Mouse (Mus musculus): ENCODE measurements around the gene Cd27. TPM values are rescaled to one million over a fixed set of nuclear protein-coding genes. Genes with fewer than 3 reads are reported as not detected.

Cd27 gene
- polyA plus RNA-seq, 1 experiment from 2014 or later = 1.2 TPM

- no peaks in the 10 kb centered on the region for H3K36me3 ChIP-seq (ENCODE audit: control insufficient read depth, insufficient read depth, low read length)
- no peak overlapping the region for H3K4me2 ChIP-seq (replicated peaks; ENCODE audit: low read depth, low read length)
- no peak overlapping the region for H3K9ac ChIP-seq (ENCODE audit: low read depth, low read length)
- DNase-seq (ENCODE audit: low spot score) (no peak), ATAC-seq (ENCODE audit: low FRiP score) (no peak)
- peaks cover 3% of the 10 kb centered on the region; the same call in 1 of the 2 replicates for H3K4me1 ChIP-seq (replicated peaks; ENCODE audit: control insufficient read depth, insufficient read depth, low read length)
- H3K27me3 ChIP-seq (ENCODE audit: control insufficient read depth, insufficient read depth, low read length) = no peaks in the 10 kb centered on the region
- no peaks in the 10 kb centered on the region for H3K9me3 ChIP-seq (ENCODE audit: control insufficient read depth, low read length)
- 60% methylated on average over 9 of the region's 9 CpGs for WGBS
- no peak overlapping the region for H3K4me3 ChIP-seq (ENCODE audit: low read depth, low read length)
- H3K27ac ChIP-seq (ENCODE audit: low read depth, low read length) = no peak overlapping the region
Measured at GRCm38 (mm10) chr6:125230571-125230970, 6.2 kb downstream of the Cd27 start.

GRCm38 (mm10) chr6:125225518-125226115 is 11.2 kb downstream of the Cd27 start:
- Histone ChIP-seq H3K27me3 (ENCODE audit: control insufficient read depth, insufficient read depth, low read length) (no peaks in the 10 kb centered on the region), H3K4me2 (replicated peaks; ENCODE audit: low read depth, low read length) (no peak overlapping the region), H3K4me3 (ENCODE audit: low read depth, low read length) (no peak overlapping the region), H3K9me3 (ENCODE audit: control insufficient read depth, low read length) (no peaks in the 10 kb centered on the region), H3K36me3 (ENCODE audit: control insufficient read depth, insufficient read depth, low read length) (no peaks in the 10 kb centered on the region), H3K9ac (ENCODE audit: low read depth, low read length) (no peak overlapping the region), H3K4me1 (replicated peaks; ENCODE audit: control insufficient read depth, insufficient read depth, low read length) (no peaks in the 10 kb centered on the region), H3K27ac (ENCODE audit: low read depth, low read length) (no peak overlapping the region)
- DNase-seq (ENCODE audit: low spot score) (no peak), ATAC-seq (ENCODE audit: low FRiP score) (no peak)
- 83% methylated on average over 5 of the region's 5 CpGs for WGBS

- Histone ChIP-seq H3K27ac (ENCODE audit: low read depth, low read length) (no peak overlapping the region), H3K27me3 (ENCODE audit: control insufficient read depth, insufficient read depth, low read length) (no peaks in the 10 kb centered on the region), H3K4me1 (replicated peaks; ENCODE audit: control insufficient read depth, insufficient read depth, low read length) (no peaks in the 10 kb centered on the region), H3K4me2 (replicated peaks; ENCODE audit: low read depth, low read length) (no peak overlapping the region), H3K4me3 (ENCODE audit: low read depth, low read length) (no peak overlapping the region), H3K9me3 (ENCODE audit: control insufficient read depth, low read length) (no peaks in the 10 kb centered on the region), H3K9ac (ENCODE audit: low read depth, low read length) (no peak overlapping the region), H3K36me3 (ENCODE audit: control insufficient read depth, insufficient read depth, low read length) (no peaks in the 10 kb centered on the region)
- DNase-seq (ENCODE audit: low spot score) = no peak
- 84% methylated on average over 3 of the region's 3 CpGs for WGBS
- ATAC-seq (ENCODE audit: low FRiP score) = no peak
Measured at GRCm38 (mm10) chr6:125222577-125222976, 14.2 kb downstream of the Cd27 start.

DNA sequence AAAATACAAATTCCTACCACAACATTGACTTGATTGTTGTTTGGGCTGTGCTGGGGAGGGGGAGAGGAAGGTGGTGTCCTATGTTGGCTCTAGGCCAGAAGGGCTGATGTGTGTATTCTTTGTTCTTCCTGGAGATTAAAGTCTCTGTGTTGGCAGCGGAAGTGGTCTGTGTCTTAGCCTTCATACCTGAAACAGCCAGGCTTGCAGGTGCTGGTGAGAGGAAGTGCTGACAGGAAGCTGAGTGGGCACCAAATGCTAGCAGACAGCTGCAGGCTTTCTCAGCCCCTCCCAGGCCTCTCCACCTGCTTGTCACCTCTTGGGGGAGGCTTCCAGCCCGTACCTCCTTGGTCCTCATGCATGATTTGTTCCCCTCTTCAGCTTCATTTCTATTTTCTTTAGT is 14.7 kb downstream of the Cd27 start:
- Histone ChIP-seq H3K4me1 (replicated peaks; ENCODE audit: control insufficient read depth, insufficient read depth, low read length) (no peaks in the 10 kb centered on the region), H3K27me3 (ENCODE audit: control insufficient read depth, insufficient read depth, low read length) (no peaks in the 10 kb centered on the region), H3K4me2 (replicated peaks; ENCODE audit: low read depth, low read length) (no peak overlapping the region), H3K36me3 (ENCODE audit: control insufficient read depth, insufficient read depth, low read length) (no peaks in the 10 kb centered on the region), H3K9me3 (ENCODE audit: control insufficient read depth, low read length) (no peaks in the 10 kb centered on the region), H3K9ac (ENCODE audit: low read depth, low read length) (no peak overlapping the region), H3K27ac (ENCODE audit: low read depth, low read length) (no peak overlapping the region), H3K4me3 (ENCODE audit: low read depth, low read length) (no peak overlapping the region)
- ATAC-seq (ENCODE audit: low FRiP score) (no peak), DNase-seq (ENCODE audit: low spot score) (no peak)
- WGBS = 74% methylated on average over 2 of the region's 2 CpGs

DNA sequence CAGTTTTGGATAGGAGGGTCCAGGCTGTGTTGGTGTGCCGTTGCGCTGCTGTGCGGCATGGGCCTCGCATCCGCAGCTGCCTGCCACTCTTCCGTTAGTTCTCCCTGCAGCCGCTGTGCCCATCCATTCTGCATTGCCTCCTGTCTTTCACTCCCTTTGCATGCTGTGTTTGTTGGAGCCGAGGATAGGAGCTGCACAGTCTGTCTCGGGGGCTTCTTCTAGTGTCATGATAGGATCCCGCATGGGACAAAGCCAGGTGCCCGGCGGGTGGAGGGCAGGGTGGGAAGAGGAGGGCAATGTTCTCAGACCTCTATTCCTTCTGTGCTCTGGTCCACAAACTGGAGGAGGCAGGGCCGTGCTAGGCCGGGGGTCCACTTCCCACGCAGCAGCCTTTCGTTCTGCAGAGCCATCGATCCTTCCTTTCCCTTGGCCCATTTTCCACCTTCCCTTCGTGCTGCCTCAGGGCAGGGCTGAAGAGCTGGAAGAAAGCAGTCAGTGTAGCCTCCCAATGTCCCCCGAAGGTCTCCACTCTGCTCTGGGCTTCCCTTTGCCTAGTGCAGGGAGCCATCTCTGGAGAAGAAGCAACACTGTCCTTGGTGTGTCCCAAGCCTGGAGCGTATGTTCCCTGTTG is 15.6 kb downstream of the Cd27 start:
- H3K9me3 ChIP-seq (ENCODE audit: control insufficient read depth, low read length) = no peaks in the 10 kb centered on the region
- H3K27ac ChIP-seq (ENCODE audit: low read depth, low read length) = no peak overlapping the region
- no peaks in the 10 kb centered on the region for H3K4me1 ChIP-seq (replicated peaks; ENCODE audit: control insufficient read depth, insufficient read depth, low read length)
- DNase-seq (ENCODE audit: low spot score) (no peak), ATAC-seq (ENCODE audit: low FRiP score) (no peak)
- H3K36me3 ChIP-seq (ENCODE audit: control insufficient read depth, insufficient read depth, low read length) = no peaks in the 10 kb centered on the region
- WGBS = 89% methylated on average over 19 of the region's 20 CpGs
- no peaks in the 10 kb centered on the region for H3K27me3 ChIP-seq (ENCODE audit: control insufficient read depth, insufficient read depth, low read length)
- no peak overlapping the region for H3K4me2 ChIP-seq (replicated peaks; ENCODE audit: low read depth, low read length)
- H3K9ac ChIP-seq (ENCODE audit: low read depth, low read length) = no peak overlapping the region
- H3K4me3 ChIP-seq (ENCODE audit: low read depth, low read length) = no peak overlapping the region

DNA sequence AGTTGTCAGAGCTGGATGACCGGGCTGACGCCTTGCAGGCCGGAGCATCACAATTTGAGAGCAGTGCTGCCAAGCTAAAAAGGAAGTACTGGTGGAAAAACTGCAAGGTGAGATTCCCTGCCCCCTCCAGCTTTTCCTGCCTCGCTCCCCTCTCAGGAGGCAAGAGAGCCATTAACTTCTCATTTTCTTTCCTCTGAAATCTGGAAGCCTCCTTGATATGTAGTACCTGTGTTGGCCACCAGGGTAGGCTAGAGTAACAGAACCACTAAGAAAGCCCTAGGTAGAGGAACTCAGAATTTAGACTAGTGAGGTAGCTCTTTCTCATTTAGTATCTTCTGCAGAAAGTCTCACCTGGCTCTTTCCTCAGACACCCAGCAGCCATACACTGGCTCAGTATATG is 17.8 kb downstream of the Cd27 start:
- H3K4me3 ChIP-seq (ENCODE audit: low read depth, low read length) = no peak overlapping the region
- 80% methylated on average over 4 of the region's 4 CpGs for WGBS
- peak; percentile 70 for DNase-seq (ENCODE audit: low spot score)
- no peak overlapping the region for H3K4me2 ChIP-seq (replicated peaks; ENCODE audit: low read depth, low read length)
- no peaks in the 10 kb centered on the region for H3K36me3 ChIP-seq (ENCODE audit: control insufficient read depth, insufficient read depth, low read length)
- H3K27ac ChIP-seq (ENCODE audit: low read depth, low read length) = no peak overlapping the region
- no peaks in the 10 kb centered on the region for H3K27me3 ChIP-seq (ENCODE audit: control insufficient read depth, insufficient read depth, low read length)
- H3K9me3 ChIP-seq (ENCODE audit: control insufficient read depth, low read length) = no peaks in the 10 kb centered on the region
- no peak overlapping the region for H3K9ac ChIP-seq (ENCODE audit: low read depth, low read length)
- ATAC-seq (ENCODE audit: low FRiP score) = no peak
- H3K4me1 ChIP-seq (replicated peaks; ENCODE audit: control insufficient read depth, insufficient read depth, low read length) = no peaks in the 10 kb centered on the region

DNA sequence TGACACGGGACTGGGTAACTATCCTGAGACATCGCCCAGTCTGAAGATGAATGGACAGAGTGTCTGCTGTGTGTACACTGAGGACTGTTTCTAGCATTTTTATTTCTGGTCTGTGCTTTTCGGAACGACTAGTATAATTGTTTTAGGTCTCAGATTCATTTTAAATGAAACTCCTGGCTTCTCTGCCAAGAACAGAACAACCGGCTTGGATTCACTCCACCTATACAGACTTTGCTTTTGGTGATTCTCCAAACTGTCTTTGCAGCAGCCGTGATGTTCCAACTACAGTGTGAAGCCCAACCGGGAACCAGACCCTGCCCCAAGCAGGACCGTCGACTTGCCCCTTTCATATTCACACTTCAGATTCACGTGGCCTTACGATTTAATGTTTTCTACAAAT is 18.9 kb downstream of the Cd27 start:
- 91% methylated on average over 11 of the region's 11 CpGs for WGBS
- no peak overlapping the region for H3K4me3 ChIP-seq (ENCODE audit: low read depth, low read length)
- H3K27me3 ChIP-seq (ENCODE audit: control insufficient read depth, insufficient read depth, low read length) = no peaks in the 10 kb centered on the region
- H3K27ac ChIP-seq (ENCODE audit: low read depth, low read length) = no peak overlapping the region
- ATAC-seq (ENCODE audit: low FRiP score) (no peak), DNase-seq (ENCODE audit: low spot score) (no peak)
- H3K4me2 ChIP-seq (replicated peaks; ENCODE audit: low read depth, low read length) = no peak overlapping the region
- no peaks in the 10 kb centered on the region for H3K4me1 ChIP-seq (replicated peaks; ENCODE audit: control insufficient read depth, insufficient read depth, low read length)
- H3K9me3 ChIP-seq (ENCODE audit: control insufficient read depth, low read length) = no peaks in the 10 kb centered on the region
- no peak overlapping the region for H3K9ac ChIP-seq (ENCODE audit: low read depth, low read length)
- no peaks in the 10 kb centered on the region for H3K36me3 ChIP-seq (ENCODE audit: control insufficient read depth, insufficient read depth, low read length)

- no peaks in the 10 kb centered on the region for H3K36me3 ChIP-seq (ENCODE audit: control insufficient read depth, insufficient read depth, low read length)
- H3K27ac ChIP-seq (ENCODE audit: low read depth, low read length) = no peak overlapping the region
- ATAC-seq (ENCODE audit: low FRiP score) = no peak
- DNase-seq (ENCODE audit: low spot score) = no peak
- no peaks in the 10 kb centered on the region for H3K27me3 ChIP-seq (ENCODE audit: control insufficient read depth, insufficient read depth, low read length)
- H3K4me3 ChIP-seq (ENCODE audit: low read depth, low read length) = no peak overlapping the region
- WGBS = 82% methylated on average over 2 of the region's 2 CpGs
- H3K9ac ChIP-seq (ENCODE audit: low read depth, low read length) = no peak overlapping the region
- no peak overlapping the region for H3K4me2 ChIP-seq (replicated peaks; ENCODE audit: low read depth, low read length)
- no peaks in the 10 kb centered on the region for H3K9me3 ChIP-seq (ENCODE audit: control insufficient read depth, low read length)
- H3K4me1 ChIP-seq (replicated peaks; ENCODE audit: control insufficient read depth, insufficient read depth, low read length) = no peaks in the 10 kb centered on the region
Measured at GRCm38 (mm10) chr6:125216898-125217297, 19.9 kb downstream of the Cd27 start.
